Mouse (Mus musculus) heart, postnatal 25 days (tissue): ENCODE results near the gene Stx8. TPM values are rescaled to one million over a fixed set of nuclear protein-coding genes. Genes with fewer than 3 reads are reported as not detected.

Experiments used
- DNase-seq: peaks from one replicate; pipeline ENCODE4 v3.0.0; 2022; ENCODE audit warnings: low spot score
- intact Hi-C: fragments of 180-260 bp; cut with DNase I; formaldehyde crosslinking; loops from one replicate; pipeline ENCODE4 v1.15.1; 2025
- total RNA-seq, 2 experiments: library from RNA; stranded (reverse); gene quantifications; 2 replicates each; pipeline ENCODE4 v1.2.3; 2021

The Stx8 gene
- total RNA-seq, 2 experiments from 2014 or later = 26.7 to 30.1 TPM

DNA sequence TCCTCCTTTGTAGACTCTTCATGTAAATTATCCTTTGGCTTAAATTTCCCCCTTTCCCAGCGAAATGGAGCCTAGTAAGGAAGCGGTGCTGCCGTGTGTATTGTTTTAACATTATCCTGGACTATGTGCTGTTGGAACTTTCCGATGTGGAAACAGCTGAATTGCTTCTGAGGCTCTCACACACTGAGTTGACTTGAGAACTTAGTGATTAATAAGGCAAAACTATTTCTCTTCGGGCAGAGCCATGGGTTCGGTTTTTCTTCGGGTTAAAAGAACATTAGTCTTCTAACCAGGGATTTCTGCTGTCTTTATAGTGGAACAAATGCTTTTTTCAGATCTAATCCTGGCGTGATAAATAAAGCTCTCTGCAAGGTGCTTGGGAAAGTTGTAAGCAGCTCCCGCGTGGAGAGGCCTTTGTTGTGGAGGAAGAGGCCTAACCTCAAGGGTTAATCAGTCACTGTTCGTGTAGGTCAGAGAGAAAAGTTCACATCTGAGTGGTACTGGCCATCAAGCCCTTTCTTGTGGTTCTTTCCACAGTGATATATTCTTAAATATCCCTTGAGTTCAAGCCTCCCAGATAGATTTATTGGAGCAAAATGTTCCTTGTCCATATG is 106.7 kb downstream of the Stx8 start:
- DNase-seq = no peak
- intact Hi-C loops = no loop called here

GRCm38 (mm10) chr11:68074686-68075085 is 108.7 kb downstream of the Stx8 start:
- no peak for DNase-seq
- intact Hi-C loops = no loop called here

DNA sequence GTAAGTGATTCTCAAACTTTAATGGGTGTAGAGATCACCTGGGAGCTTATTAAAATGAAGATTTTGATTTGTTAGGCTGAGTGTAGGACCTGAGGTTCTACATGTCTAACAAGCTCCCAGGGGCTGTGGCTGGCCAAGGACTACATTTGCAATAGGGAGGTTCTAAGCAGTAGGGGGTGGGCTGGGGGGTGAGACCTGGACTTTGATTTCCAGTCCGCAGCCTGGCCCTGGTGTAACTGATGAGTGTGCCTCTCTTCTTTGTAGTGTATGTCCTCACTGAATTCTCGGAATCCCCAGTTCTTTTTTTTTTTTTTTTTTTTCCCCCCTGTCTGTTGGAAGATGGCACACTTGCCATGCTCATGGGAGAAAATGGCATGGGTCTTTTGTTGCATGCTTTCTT is 109.3 kb downstream of the Stx8 start:
- intact Hi-C loops = no loop called here

DNA sequence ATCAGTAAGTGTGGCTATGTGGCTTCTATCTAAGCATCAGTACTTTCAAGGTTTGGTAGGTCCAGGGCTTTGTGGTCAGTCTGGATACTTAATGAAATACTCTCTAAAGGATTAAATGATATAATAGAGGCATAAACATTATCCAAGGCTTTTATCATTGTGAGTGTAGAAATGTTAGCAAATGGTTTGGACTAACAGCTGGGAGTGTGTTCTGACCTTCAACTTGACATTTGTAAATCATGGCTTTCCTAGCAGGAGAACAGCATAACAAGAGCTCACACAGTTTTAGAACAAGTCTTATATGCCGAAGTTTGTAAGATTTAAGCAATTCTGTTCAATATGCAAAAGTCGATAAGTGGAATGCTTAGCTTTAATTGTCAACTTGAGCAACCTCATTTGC is 113.8 kb downstream of the Stx8 start:
- intact Hi-C loops = no loop called here
- DNase-seq = no peak

More for the DNA sequence above, 109.3 kb downstream of the Stx8 start:
- DNase-seq = no peak

DNA sequence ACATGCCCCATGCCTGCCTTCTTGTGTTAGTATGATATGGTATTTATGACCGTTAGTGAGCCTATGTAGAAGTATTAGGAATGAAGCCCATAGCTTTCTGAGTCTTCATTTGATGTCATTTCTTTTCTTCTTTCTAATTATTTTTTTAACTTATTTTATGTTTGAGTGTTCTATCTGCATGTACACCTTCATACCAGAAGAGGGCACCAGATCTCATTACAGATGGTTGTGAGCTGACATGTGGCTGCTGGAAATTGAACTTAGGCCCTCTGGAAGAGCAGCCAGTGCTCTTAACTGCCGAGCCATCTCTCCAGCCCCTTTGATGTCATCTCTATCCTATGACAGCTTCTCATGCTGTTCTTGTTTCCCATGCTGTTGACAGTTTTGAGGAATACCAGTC is 115.0 kb downstream of the Stx8 start:
- intact Hi-C loops = no loop called here
- no peak for DNase-seq

- intact Hi-C loops = no loop called here
- no peak for DNase-seq
These were observed 116.8 kb downstream of the Stx8 start for GRCm38 (mm10) chr11:68082756-68083155.

- no peak for DNase-seq
- intact Hi-C loops = no loop called here
These were observed 117.6 kb downstream of the Stx8 start for GRCm38 (mm10) chr11:68083562-68083961.

GRCm38 (mm10) chr11:68086221-68086620 is 120.2 kb downstream of the Stx8 start:
- DNase-seq = no peak
- intact Hi-C loops = no loop called here

- no peak for DNase-seq
- intact Hi-C loops = no loop called here
These were observed 123.4 kb downstream of the Stx8 start for GRCm38 (mm10) chr11:68089426-68089825.

DNA sequence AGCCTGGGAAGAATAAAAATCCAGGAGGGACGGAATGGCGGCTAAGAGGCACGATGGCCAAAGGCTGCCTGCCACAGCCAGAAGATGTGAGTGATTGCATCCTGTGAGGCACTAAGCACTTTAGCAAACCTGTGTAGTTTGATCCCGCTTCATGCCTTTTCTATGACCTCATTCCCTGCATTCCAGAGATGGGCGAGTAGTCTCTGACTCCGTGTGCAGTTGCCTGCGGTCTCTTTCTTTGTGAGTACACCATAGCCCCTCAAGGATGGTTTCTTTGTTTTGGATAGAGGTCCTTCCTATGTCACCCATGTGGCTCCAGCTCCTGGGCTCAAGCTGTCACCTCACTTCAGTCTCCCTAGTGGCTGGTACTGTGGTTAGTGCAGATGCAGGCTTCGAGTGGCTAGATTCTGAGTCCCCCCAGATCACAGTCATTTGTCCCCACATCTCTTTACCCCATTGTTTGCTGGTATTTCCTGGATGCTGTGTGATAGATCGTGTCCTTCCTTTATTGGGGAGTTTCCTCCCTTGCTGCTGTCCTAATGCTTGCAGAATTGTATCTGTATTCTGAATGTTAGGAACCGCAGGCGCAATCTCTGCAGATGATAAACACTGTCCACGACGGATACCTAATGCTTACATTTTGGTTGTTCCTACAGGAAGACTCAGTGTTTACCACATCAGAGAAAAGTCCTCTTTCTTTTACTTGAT is 124.0 kb downstream of the Stx8 start:
- no peak for DNase-seq
- intact Hi-C loops = no loop called here

DNA sequence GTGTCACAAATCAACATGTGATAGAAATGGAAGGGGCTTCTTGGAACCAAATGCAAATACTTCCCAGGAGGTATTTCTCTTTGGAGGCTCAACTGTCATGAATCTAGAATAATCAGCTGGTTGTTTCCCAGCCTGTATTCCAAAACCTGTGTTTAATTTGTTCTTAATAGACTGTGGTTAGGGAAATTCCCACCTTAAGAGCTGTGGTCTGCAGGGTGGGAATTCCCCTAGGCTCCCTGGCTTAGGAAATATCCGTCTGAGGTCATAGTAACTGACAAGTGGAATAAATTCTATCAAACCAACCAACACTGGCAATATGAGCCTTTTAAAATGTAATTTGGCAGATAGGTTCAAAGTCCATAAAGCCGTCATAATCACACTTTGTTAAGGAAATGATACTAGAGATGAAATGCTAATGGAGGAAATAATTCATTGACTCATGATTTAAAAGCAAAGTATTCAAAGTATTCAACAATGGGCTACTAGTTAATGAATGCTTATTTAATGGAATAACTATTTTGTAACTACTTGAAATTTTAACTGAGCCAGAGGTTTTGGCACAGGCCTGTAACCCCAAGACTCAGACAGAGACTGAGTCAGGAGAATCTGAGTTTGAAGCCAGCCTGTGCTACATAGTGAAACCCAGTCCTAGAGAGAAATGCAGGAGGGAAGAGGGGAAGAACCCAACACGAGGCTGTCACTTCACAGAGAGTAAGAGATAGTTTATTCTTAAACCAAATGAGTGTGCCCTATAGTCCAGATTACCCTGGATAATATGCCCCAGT is 126.2 kb downstream of the Stx8 start:
- DNase-seq = no peak
- intact Hi-C loops = no loop called here

DNA sequence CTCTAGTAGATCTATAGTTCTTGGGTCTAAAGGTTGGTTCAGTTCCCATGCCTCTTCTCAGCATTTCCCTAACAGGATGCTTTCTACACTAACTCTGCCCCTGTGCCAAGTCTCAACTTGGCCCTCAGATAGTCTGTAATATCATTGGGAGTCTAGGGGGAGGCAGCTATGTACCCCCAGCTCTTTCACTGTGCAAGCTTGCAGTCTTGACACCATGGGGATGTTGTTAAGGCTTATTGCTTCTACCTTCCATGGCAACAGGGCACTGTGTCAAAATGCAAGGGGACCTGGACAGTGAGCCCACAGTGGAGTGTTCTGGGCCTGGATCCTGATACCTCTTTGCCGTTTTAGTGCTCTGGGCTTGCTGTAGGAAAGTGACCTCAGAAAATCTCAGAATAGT is 135.6 kb downstream of the Stx8 start:
- intact Hi-C loops = no loop called here
- DNase-seq = no peak

DNA sequence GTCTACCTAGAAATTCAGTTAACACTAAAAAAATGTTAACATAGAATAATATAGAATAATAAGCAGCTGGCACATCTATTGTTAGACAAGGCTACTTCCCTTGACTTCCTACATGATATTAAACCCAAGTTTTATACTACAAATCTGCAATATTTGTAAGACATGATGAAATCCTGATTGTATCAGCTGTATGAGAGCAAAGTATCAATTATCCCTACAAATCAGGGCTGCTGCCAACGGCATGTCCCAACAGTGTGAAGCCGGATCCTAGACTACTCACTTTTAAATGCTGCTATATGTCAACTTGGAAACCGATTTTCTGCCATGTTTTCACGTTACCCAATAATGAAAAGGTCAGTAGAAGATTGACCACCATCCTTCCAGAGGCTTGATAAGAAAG is 137.5 kb downstream of the Stx8 start:
- no peak for DNase-seq
- intact Hi-C loops = no loop called here

- no peak for DNase-seq
- intact Hi-C loops = no loop called here
These were observed 140.1 kb downstream of the Stx8 start for GRCm38 (mm10) chr11:68106053-68106452.

- DNase-seq = no peak
- intact Hi-C loops = no loop called here
These were observed 147.6 kb downstream of the Stx8 start for GRCm38 (mm10) chr11:68113454-68114100.

DNA sequence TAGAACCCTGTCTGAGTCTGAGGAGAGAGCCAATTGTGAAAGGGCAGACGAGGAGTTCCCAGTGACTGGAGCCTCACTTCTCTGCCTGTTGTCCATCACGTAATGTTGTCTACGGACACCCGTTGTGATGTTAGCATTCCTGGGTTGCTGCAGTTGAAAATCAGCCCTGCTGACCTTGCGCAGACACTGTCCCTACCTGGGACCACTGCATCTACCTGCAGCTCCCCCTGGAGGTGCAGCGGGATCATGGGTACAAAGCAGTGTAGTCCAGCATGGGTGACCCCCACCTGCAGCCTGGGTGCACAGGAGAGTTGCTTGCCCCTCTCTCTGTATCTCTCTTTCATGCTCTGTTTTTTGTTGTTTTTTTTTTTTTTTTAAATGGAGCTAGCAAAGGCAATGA is 148.2 kb downstream of the Stx8 start:
- no peak for DNase-seq
- intact Hi-C loops = no loop called here

- no peak for DNase-seq
- intact Hi-C loops = no loop called here
These were observed 150.2 kb downstream of the Stx8 start for GRCm38 (mm10) chr11:68116157-68116556.

DNA sequence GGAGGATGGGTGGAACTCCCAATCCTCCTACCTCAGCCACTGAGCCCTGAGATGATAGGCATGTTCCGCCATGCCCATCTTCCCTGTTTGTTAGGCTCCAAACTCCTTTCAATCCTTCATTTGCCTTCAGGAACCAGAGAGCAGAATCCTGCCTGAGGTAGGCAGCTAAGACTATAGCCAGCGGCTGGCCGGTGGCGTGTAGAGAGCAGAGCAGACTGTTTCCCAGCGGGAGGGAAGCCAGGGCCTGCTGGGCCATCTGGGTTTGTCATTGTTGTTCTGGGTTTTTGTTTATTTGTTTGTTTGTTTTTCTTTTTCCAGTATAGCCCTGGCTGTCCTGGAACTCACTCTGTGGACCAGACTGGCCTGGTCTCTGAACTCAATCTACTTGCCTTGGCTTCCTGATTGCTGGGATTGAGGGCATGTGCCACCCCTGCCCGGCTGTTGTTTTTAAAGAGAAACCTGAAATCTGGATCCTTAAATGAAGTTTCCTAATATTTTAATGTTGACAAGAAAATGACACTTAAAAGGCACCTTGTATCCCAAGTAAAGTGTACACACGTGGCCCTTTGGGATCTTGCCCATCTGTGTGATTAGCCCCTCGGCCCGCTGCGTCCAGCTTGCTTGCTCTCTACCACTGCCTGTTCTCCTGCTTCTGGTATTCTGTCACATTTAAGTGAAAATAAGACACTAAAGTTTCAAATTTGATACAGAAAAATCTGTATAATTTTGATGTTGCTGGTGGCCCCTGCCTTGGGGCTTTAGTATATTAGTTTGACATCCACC is 152.1 kb downstream of the Stx8 start:
- no peak for DNase-seq
- intact Hi-C loops = no loop called here

GRCm38 (mm10) chr11:68118679-68119078 is 152.7 kb downstream of the Stx8 start:
- intact Hi-C loops = no loop called here
- no peak for DNase-seq

GRCm38 (mm10) chr11:68119136-68119535 is 153.1 kb downstream of the Stx8 start:
- DNase-seq = no peak
- intact Hi-C loops = no loop called here
